Mouse (Mus musculus) c-Kit-positive CD71-positive TER-119-negative erythroid progenitor cells, embryonic 14.5 days (primary cell): ENCODE measurements around the gene Srsf1.
"Not testable (repeated sequence)": the region's sequence is repeated elsewhere in the genome, so short reads cannot be mapped to it uniquely, and the experiment has no call there.

Source experiments
- DNase-seq: peaks from one replicate; pipeline ENCODE4 v3.0.0-alpha.2; 2013; ENCODE audit warnings: low read depth

The Srsf1 gene

DNA sequence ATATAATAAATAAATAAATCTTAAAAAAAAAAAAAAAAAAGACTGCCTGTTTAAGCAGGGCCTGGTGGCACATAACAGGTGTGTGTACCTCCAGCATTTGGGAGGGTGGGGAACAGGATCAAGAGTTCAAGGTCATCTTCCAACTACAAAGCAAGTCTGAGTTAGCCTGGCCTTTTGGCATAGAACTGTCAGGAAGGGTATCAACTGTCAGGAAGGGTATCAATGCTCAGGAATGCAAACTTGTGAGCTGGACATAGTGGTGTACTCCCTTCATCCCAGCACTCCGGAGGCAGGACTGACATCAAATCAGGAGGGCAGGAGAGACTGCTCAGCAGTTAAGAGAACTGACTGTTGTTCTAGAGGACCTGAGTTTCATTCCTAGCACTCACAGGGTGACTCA, 8.1 kb upstream of the Srsf1 start:
- no peak for DNase-seq

DNA sequence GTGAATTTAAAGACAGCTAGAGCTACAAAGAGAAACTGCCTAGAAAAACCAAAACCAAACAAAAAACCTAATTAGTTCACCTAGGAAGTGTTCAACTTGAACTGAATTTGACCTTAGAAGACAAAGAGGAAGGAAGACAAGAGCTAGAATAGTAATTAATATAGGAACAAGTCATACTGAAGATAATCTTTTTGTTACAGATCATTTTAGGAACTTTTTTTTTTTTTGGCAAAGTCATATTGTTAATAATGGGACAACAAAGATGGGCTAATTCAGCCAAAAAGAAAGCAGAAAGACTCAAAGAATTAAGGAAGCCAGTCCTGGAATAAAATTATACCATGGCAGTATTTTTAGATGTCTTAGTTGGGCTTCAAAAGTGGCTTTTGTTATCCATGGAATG, 2.9 kb upstream of the Srsf1 start:
- no peak for DNase-seq

DNA sequence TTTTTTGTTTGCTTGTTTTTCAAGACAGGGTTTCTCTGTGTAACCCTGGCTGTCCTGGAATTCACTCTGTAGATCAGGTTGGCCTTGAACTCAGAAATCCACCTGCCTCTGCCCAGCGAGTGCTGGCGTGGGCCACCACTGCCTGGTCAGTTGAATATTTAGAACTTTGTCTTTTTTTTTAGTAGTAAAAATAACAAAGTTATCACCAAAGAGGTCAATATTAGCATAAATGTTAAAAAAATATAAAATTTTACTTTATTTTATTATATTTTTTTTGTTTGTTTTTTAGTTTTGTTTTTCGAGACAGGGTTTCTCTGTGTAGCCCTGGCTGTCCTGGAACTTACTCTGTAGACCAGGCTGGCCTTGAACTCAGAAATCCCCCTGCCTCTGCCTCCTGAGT, 2.0 kb upstream of the Srsf1 start:
- DNase-seq = not testable (repeated sequence)

DNA sequence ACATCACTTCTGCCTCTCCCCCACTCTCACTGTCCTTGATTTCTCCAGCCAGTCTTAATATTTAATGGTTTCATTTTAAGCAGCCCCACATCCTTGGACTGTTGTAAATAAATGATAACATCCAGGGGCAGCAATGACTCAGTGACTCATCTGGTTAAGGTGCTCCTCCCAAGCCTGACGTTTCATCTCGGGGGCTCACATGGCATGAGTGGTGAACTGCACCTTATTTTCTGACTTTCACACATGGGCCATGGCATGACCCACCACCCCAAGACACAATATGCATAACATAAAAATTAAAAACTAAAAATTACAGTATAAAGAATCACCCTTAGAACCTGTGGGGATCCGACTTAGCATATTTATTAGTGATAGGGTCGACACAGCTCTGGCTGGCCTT, 1.3 kb upstream of the Srsf1 start:
- peak; percentile 41 for DNase-seq

DNA sequence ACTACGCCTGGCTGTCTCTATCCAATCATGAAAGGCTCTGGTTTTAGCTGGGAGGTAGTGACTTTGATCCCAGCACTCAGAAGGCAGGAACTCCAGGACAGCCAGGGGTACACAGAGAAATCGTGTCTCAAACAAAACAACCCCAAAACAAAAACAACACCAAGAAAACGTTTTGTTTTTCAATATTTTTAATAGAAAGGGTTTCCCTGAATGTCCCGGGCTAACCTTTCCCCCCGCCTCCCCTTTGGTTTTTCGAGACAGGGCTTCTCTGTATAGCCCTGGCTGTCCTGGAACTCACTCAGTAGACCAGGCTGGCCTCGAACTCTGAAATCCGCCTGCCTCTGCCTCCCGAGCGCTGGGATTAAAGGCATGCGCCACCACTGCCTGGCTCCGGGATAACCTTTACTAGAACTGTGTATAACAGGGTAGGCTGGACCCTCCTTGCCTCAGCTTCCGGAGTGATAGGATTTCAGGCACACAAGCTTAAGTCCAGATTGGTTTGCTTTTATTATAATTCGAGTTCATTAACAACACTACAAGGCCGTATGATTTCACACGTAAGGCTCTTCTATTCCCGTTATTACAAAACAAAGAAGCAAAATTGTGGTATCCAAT, 743 bp upstream of the Srsf1 start:
- peak; percentile 44 for DNase-seq

DNA sequence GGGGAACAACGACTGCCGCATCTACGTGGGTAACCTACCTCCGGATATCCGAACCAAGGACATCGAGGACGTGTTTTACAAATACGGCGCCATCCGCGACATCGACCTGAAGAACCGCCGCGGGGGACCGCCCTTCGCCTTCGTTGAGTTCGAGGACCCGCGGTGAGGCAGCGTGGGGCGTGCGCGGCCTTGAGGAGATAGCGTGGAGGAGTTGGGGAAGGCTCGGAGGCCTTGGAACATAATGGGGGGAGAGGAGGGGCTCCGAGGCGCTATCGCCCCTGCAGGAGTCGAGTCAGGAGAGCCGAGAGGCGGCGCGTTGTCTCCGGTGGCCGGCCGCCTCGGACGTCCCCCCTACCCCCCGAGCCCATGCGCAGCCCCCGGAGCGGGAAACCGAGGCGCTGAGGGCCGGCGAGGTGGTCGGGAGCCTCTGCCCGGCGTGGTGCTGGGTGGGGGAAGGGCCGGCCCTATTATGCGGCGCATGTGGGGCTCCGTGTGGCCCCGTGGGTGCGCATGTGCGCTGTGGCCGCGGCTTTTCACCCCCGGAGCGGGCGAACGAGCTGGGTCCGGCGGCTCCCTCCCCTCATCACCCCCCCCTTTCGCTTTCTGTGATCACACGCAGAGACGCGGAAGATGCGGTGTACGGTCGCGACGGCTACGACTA, 828 bp downstream of the Srsf1 start:
- no peak for DNase-seq

DNA sequence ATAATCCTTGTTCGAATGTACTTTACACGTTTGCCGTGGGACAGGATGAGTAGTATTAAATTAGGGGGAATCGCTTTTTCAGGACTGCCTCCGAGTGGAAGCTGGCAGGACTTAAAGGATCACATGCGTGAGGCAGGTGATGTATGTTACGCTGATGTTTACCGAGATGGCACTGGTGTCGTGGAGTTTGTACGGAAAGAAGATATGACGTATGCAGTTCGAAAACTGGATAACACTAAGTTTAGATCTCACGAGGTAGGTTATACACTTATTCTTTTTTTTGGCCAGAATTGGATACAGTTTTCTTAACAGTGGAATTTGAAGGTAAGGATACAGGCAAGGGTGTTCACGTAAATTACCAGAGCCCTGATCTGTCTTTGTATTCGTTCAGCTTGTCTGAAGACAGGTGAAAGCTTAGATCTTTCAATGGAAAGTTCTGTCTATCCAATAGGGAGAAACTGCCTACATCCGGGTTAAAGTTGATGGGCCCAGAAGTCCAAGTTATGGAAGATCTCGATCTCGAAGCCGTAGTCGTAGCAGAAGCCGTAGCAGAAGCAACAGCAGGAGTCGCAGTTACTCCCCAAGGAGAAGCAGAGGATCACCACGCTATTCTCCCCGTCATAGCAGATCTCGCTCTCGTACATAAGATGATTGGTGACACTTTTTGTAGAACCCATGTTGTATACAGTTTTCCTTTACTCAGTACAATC, 1.9 kb downstream of the Srsf1 start:
- peak; percentile 44 for DNase-seq

DNA sequence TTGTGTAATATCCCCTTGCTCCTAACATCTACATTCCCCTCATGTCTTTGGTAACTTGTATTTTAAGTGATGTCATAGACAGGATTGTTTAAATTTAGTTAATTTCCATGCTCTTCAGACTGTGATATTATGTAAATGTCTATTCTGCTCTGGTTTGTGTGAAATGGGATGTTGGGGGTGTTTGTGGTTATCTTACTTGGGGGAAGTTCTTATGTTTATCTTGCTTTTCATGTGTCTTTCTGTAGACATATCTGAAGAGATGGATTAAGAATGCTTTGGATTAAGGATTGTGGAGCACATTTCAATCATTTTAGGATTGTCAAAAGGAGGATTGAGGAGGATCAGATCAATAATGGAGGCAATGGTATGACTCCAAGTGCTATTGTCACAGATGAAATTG, 2.6 kb downstream of the Srsf1 start:
- DNase-seq = no peak

DNA sequence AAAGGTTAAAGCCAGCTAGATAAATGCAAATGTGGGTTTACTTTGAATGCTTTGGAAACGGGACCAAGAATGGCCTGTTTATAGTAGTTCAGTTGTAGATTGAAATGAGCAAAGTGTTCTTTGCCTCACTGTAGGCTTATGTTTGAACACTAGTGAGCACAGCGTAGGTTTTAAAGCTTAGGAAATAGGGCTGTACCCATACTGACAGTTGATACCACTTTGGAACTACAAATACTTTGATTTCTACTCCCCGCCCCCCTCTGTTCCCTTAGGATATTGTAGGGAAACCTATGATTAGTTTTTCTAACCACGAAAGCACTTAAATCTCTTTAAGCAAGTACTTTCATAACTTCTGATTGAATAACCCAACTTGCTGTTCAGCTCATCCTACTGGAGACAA, 5.5 kb downstream of the Srsf1 start:
- DNase-seq = no peak

DNA sequence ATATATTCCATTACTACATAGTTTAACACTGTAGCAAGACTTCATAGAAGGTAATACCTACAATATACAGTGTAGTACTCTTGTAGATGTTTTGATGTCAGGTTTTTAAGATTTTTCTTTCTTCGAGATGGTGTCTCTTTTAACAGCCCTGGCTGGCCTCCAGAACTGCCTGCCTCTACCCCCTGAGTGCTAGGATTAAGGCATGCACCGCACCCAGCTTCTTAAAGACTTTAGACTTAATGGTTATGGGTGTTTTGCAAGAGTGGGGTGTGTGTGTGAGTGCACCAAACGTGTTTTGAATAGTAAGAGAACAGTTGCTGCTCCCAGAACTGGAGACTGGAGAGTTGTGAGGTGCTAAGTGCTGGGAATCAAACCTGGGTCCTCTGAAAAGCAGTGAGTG, 6.6 kb downstream of the Srsf1 start:
- no peak for DNase-seq

DNA sequence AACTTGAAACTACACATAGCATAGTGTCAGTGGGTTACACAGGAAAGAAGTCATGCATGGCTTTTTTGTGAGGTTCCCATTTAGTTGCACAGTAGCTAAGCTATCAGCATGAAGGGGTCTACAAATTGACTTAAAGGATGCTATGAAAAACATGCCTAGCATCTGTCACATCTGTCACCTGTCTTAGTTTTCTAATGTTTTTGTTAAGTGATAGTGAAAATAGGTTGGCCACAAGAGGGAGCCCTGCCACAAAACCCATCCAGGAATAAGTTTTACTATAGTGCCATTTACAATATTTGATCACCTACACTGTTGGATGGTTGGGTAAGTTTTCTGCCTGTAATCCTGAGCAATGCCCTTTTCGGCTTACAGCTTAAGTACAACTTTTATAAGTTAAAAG, 7.4 kb downstream of the Srsf1 start:
- peak; percentile 56 for DNase-seq

DNA sequence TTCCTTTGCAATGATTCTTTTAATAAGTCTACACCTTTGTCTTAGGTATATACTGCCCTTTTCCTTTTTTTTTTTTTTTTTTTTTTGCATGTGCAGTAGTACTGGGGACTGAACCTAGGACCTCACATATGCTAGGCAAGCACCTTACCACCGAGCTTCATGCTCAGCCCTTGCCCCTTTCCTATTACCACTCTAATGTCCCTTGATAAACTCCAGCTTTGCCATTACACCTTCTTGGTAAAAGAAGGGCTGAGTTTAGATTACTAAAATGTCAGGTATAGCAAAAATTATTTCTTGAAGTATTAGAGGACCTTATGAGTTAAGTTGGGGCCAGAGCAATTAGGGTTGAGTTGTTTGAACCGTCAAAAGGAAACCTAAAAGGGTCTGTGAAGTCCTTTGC, 8.6 kb downstream of the Srsf1 start:
- no peak for DNase-seq

DNA sequence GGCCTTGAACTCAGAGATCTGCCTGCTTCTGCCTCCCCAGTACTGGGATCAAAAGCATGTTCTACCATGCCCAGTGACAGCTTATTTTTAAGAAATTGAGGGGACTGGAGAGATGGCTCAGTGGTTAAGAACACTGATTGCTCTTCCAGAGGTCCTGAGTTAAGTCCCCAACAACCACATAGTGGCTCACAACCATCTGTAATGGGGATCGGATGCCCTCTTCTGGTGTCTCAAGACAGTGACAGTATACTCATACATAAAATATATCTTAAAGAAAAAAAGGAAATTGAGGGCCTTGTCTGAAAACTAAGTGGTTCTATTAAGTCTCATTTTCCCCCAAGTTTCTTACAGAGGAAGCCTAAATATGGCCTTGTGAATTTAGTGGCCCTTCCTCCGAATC, 10.6 kb downstream of the Srsf1 start:
- no peak for DNase-seq

DNA sequence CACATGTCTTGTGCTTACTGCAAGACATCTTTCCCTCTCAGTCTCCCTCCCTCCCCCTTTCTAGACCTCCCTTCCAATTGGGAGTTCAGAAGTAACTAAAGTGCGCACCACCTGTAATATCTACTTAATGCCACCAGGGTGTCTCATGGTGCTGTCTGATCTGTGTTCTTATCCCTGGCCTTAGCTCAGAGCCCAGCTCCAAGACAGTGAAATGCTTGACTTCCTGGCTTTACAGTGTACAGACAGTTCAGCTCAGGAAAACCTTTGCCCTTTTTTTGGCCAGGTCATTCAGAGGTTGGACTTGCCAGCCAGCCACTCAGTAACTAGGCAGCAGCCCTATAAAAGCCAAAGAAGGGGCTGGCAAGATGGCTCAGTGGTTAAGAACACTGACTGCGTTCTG, 12.0 kb downstream of the Srsf1 start:
- peak; percentile 55 for DNase-seq

DNA sequence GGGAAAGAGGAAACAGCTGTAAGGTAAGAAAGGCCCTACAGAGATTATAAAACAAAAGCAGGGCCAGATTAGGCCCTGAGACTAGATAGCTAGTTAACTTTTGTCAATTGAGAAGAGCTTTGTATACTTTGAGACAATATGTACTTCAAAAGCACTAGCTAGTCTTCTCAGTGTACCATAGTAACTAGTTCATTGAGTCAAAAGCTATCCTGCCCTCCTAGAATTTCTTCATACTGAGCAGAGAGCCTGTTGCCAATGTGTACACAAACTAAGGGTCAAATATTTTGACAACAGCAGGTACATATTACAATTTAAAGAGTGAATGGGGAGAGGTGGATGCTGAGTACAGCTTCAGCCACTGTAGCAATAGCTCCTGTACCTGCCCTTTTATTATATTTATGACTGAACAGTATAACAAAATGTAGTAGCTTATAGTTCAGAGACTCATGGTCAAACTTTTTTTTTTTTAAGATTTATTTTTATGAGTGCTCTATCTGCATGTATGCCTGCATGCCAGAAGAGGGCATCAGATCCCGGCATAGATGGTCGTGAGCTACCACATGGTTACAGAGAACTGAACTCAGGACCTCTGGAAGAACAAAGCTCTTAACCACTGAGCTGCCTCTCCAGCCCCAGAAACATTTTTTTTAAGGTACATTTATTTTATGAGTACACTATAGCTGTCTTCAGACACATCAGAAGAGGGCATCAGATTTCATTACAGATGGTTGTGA, 14.9 kb downstream of the Srsf1 start:
- DNase-seq = no peak

DNA sequence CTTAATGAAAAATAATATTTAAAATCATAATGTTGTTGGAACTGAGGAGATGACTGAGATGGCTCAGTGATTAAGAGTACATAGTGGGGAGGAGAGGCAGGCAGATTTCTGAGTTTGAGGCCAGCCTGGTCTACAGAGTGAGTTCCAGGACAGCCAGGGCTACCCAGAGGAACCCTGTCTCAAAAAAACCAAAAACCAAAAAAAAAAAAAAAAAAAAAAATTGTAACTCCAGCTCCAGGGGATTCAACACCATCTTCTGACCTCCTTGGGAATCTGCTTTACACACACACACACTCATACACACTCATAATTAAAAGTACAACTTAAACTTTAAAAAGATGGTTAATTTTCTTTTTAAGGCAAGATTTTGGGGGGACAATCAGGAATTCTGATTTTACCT, 18.6 kb downstream of the Srsf1 start:
- no peak for DNase-seq

DNA sequence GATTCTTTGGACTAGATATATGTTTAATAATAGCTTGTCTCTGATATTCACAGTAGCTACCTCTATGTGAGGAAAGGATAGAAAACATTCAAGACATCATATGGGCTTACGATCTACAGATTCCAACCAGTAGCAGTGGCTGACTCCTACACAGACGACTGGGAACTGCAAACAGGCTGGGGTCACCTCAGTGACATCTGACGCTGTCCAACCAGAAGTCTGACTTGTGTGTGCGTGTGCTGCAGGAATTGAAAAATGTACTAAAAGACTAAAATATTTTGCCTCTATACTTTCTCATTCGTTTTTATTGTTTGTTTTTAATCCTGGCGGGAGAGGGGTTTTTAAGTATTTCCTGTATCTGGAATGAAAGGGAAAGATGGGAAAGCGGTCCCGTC, 20.0 kb downstream of the Srsf1 start:
- DNase-seq = no peak

DNA sequence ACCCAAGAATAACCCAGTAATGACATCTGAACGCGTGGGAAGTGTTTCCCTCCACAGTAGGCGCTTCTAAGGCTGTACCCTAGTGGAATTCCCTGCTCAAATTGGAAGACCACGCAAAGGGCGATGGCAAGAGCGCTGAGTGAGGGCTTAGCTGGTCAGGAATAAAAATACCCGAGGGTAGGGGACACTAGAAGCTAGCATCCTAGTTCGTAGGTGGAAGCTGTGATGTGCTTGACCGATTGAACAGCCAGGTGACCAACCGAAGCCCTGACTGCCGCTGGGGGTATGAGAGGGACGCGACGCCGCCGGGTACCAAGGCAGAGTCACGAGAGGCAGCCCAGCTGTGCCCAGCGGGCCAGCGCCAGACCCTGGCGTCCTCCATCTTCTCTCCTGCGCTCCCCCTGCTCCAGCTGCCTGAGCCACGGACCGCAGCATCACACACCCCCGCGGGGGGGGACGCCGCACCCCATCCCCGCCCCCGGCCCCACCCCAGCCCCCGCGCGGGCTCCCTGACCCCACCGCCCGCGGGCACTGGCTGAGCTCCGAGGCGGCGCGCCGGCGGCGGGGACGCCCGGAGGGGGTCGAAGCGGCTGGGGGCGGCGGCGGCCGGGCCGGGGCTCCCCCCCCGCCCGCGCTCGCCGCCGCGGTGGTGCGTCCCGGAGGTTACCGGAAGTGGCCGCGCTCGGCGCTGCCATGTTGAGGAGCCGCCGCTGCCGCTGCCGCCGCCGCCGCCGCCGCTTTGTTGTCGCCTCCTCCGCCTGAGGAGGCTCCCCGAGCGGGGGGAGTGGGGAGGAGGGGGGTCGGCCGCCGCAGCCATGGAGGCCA, 20.6 kb downstream of the Srsf1 start, which contains the start of gene Vezf1:
TSS of gene Vezf1 (plus strand) at position 694 of the 825 bp plus-strand sequence.
- DNase-seq = peak; percentile 50

DNA sequence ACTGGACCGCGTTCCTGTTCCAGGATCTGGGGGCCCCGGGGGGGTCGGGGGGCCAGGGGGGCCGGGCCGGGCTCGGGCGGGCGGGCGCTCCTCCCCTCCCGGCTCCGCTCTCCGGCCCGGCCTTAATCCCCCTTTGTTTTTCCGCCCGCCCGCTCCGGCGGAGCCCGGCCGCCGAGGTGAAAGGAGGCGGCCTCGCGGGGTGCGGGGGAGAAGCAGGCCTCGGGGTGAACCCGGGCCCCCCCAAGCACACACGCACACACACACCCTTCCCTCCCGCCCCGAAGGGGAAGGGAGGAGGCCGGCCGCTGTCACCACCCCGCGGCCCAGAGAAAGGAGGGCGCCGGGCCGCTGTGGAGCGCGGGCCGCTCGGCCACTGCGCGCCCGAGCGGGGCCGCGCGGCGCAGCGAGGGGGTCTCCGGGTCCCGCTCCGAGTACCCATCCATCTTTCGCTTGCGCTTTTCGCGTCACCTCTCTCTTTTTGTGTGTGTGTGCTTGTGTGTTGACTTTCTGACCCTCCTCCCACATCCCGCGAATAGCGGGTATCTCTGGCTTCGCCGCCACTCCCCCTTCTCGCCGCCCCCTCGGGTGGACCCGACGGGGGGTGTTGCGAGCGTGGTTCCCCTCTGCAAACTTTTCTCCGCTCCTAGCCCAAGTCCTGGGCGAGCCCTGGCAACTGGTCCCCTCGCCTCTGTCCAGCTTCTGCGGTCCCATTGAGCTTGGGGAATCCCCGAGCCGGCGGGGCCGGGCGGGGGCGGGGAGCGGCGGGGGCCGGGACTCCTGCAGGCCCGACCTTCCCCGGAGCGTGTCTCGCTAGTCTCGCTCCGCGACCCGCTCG, 21.5 kb downstream of the Srsf1 start:
- DNase-seq = peak; percentile 29

DNA sequence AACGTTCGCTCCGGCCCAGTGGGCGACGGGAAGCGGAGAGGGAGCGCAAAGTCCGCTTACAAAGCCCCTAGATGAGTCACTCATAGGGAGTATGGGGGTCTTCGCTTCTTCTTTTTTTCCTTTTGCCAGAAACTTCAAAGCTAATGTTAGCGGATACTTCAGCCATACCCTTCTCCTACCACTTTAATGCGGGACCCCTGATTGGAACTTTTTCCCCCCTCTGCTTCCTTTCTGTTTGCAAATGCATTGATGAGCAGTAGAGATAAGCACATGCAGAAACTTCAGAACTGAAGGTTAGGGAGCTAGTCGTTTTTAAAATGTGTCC, 22.0 kb downstream of the Srsf1 start:
- no peak for DNase-seq

DNA sequence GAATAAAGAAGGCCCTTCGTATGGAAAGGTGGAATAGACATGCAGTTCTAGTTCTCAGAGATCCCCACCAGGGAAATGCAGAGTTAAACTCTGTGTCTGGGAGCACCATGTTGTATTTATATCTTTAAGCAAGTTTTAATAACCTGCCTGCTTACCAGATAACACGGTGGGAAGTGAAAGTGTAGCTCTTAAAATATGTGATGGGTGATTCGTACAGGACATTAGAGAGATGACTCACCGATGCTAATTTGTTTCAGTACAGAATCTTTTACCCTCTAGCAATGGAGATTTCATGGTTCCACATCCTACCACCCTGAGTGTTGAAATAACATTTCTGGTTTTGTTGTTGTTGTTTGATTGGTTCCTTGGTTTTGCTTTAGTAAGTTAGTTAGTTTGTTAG, 23.2 kb downstream of the Srsf1 start:
- no peak for DNase-seq
